Mouse (Mus musculus): Measurements from ENCODE around the gene Cyp2u1.

GRCm38 (mm10) chr3:131348579-131348950 lies 45.5 kb upstream of the Cyp2u1 start:
- TF ChIP-seq POLR2A (IDR thresholded peaks at IDR 0.05; ENCODE audit: extremely low read depth, insufficient read depth, low read length) = no peak
- TF ChIP-seq CTCF (IDR thresholded peaks at IDR 0.05; ENCODE audit: extremely low read depth, insufficient read depth, low read length) = no peak
